Mouse (Mus musculus) heart, postnatal 10 days (tissue): ENCODE measurements around the gene Cbx3. TPM values are rescaled to one million over a fixed set of nuclear protein-coding genes. Genes with fewer than 3 reads are reported as not detected.

Experiments
- DNase-seq, 2 experiments: peaks; one replicate each; pipeline ENCODE4 v3.0.0; 2021
- intact Hi-C: fragments of 180-260 bp; cut with DNase I; formaldehyde crosslinking; loops from one replicate; pipeline ENCODE4 v1.15.1; 2025
- total RNA-seq, 2 experiments: library from RNA; stranded (reverse); gene quantifications; 2 replicates each; pipeline ENCODE4 v1.2.3; 2021

Cbx3 gene
- total RNA-seq, result 100 to 1,000 TPM; 113 to 126 TPM

- intact Hi-C loops, result no loop called here
- DNase-seq, result peak; percentile 77 to 82
Measured at GRCm38 (mm10) chr6:51470311-51471178, at the start of gene Cbx3. Gene Cbx3, plus strand, starts transcription at chr6:51470360.

- no peak for DNase-seq
- intact Hi-C loops, result no loop called here
Measured at GRCm38 (mm10) chr6:51423466-51424122, 46.6 kb upstream of the Cbx3 start.

GRCm38 (mm10) chr6:51424537-51424936, 45.6 kb upstream of the Cbx3 start:
- no peak for DNase-seq
- intact Hi-C loops, result no loop called here

GRCm38 (mm10) chr6:51432535-51433397, 37.4 kb upstream of the Cbx3 start, which contains the start of gene Nfe2l3:
Gene Nfe2l3, plus strand, starts transcription at chr6:51432670.
- peak; percentile 61 to 62 for DNase-seq
- intact Hi-C loops, result no loop called here

GRCm38 (mm10) chr6:51434270-51434669, 35.9 kb upstream of the Cbx3 start:
- intact Hi-C loops, result no loop called here
- no peak for DNase-seq

GRCm38 (mm10) chr6:51437665-51438064, 32.5 kb upstream of the Cbx3 start:
- DNase-seq, result peak; percentile 50 to 66
- intact Hi-C loops, result no loop called here

- peak in 1 of 2 experiments; percentile 27 for DNase-seq
- intact Hi-C loops, result no loop called here
Measured at GRCm38 (mm10) chr6:51438826-51439330, 31.3 kb upstream of the Cbx3 start.

- intact Hi-C loops, result no loop called here
- no peak for DNase-seq
Measured at GRCm38 (mm10) chr6:51442191-51442835, 27.8 kb upstream of the Cbx3 start.

- intact Hi-C loops, result no loop called here
- DNase-seq, result no peak
Measured at GRCm38 (mm10) chr6:51452927-51453503, 17.1 kb upstream of the Cbx3 start.

GRCm38 (mm10) chr6:51454949-51455348, 15.2 kb upstream of the Cbx3 start:
- no peak for DNase-seq
- intact Hi-C loops, result no loop called here

- no peak for DNase-seq
- intact Hi-C loops, result no loop called here
Measured at GRCm38 (mm10) chr6:51456198-51456597, 14.0 kb upstream of the Cbx3 start.

- DNase-seq, result no peak
- intact Hi-C loops, result no loop called here
Measured at GRCm38 (mm10) chr6:51457283-51457682, 12.9 kb upstream of the Cbx3 start.

- intact Hi-C loops, result no loop called here
- DNase-seq, result no peak
Measured at GRCm38 (mm10) chr6:51457770-51458387, 12.3 kb upstream of the Cbx3 start.

- DNase-seq, result peak in 1 of 2 experiments; percentile 23
- intact Hi-C loops, result no loop called here
Measured at GRCm38 (mm10) chr6:51458925-51459312, 11.2 kb upstream of the Cbx3 start.

- DNase-seq, result peak in 1 of 2 experiments; percentile 31
- intact Hi-C loops, result no loop called here
Measured at GRCm38 (mm10) chr6:51459313-51460020, 10.7 kb upstream of the Cbx3 start.

- intact Hi-C loops, result no loop called here
- DNase-seq, result no peak
Measured at GRCm38 (mm10) chr6:51460021-51460360, 10.2 kb upstream of the Cbx3 start.

- no peak for DNase-seq
- intact Hi-C loops, result no loop called here
Measured at GRCm38 (mm10) chr6:51460363-51460762, 9.8 kb upstream of the Cbx3 start.

GRCm38 (mm10) chr6:51467649-51468048, 2.5 kb upstream of the Cbx3 start:
- intact Hi-C loops, result loop anchor here (5.0 kb wide), 1 partner anchor 85 kb away; no protein-coding TSS in a partner anchor
- peak in 1 of 2 experiments; percentile 30 for DNase-seq
